Mouse (Mus musculus) spleen, adult 2 months (tissue): ENCODE results near the gene Arsb.

Source experiments
- CTCF ChIP-seq: fragments of 200-500 bp; IDR thresholded peaks from 2 replicates; pipeline ENCODE4 v1.5.1; 2011; ENCODE audit warnings: mild to moderate bottlenecking, inconsistent platforms; ENCODE audit not compliant: insufficient read depth, insufficient read length, insufficient replicate concordance; ENCODE audit errors: extremely low read depth
- POLR2A ChIP-seq: fragments of 200-500 bp; IDR thresholded peaks from 2 replicates; pipeline ENCODE4 v1.6.1; 2011; ENCODE audit warnings: low read depth, low read length, inconsistent platforms

DNA sequence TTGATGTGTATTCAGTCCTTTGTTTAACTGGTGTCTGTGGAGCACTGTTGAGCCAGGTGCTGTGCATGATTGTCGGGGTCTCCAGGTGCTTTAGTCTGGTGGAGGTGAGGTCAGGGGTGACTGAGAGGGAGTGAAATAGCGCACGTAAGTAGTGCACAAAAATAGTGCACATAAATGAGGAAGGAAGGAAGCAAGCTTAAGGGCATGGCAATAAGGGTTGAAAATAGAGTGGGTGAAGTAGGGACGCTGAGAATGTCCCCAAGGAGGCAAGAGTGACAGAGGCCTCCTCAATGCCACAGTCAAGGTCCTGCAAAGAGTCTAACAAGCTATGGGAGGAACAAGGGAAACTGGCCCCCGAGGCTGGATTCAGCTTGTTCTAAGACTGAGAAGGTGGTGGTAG, 11.4 kb downstream of the Arsb start:
- TF ChIP-seq POLR2A (no peak), CTCF (no peak)
